Mouse (Mus musculus) layer of hippocampus, adult 2 months (tissue): Measurements from ENCODE around the gene Tmem178b. TPM values are rescaled to one million over a fixed set of nuclear protein-coding genes. Genes with fewer than 3 reads are reported as not detected.

ENCODE experiments used
- DNase-seq, 2 experiments: peaks; one replicate each; pipeline ENCODE4 v3.0.0; 2022; ENCODE audit warnings: low spot score in 2 of 2
- H3K27ac ChIP-seq: fragments of 200-600 bp; 2 replicates; pipeline ENCODE4 v1.8.1; 2022
- H3K4me3 ChIP-seq: fragments of 200-600 bp; 2 replicates; pipeline ENCODE4 v1.8.1; 2022; ENCODE audit warnings: mild to moderate bottlenecking
- CTCF ChIP-seq: fragments of 200-600 bp; conservative IDR thresholded peaks from 2 replicates; pipeline ENCODE4 v1.8.1; 2022; ENCODE audit warnings: antibody characterized with exemption, mild to moderate bottlenecking, moderate library complexity
- total RNA-seq, 2 experiments: library from RNA; stranded (reverse); gene quantifications; 2 replicates each; pipeline ENCODE4 v1.2.3; 2021

Gene Tmem178b
- total RNA-seq, 2 experiments from 2014 or later: 169 to 170 TPM

DNA sequence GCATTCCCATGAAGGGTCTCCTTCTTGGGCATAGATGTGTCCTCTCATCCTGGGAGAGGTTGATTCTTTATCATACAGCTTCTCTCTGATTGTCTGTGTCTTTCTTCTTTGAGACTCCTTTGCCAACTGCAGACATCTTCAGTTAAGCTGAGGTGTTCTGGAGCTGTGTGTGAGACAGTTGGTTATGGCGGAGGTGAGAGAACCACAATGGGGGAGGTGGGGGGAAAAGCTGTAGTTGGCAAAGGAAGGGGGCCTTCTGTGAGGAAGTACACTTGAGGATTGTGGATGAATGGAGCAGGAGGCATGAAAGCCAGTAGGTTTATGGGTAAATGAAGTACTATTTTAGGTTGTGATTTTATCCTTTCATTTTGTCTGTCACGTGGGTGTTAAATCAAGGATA, 178.6 kb downstream of the Tmem178b start:
- TF ChIP-seq CTCF: no peak
- DNase-seq: no peak
- no peak overlapping the region for H3K27ac ChIP-seq
- H3K4me3 ChIP-seq: no peak overlapping the region

DNA sequence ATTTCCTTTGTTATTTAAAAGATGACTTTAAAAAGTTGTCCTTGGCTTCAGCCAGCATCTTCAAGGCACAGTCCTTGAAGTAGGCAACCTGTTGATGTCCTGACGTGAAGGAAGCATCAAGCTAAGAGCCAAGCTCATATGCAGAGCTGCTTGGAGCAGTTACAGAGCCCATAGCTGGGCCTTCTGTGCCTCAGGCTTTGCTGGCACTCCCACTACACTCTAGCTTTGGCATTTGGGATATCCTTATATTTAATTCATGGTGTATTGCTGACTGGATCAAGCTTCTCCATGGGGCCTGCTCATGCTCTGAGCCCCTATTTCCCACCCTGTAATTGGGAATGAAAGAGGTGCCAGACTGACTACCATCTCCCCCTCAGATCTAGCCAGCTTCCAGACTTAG, 179.5 kb downstream of the Tmem178b start:
- no peak overlapping the region for H3K27ac ChIP-seq
- no peak for TF ChIP-seq CTCF
- no peak overlapping the region for H3K4me3 ChIP-seq
- no peak for DNase-seq

DNA sequence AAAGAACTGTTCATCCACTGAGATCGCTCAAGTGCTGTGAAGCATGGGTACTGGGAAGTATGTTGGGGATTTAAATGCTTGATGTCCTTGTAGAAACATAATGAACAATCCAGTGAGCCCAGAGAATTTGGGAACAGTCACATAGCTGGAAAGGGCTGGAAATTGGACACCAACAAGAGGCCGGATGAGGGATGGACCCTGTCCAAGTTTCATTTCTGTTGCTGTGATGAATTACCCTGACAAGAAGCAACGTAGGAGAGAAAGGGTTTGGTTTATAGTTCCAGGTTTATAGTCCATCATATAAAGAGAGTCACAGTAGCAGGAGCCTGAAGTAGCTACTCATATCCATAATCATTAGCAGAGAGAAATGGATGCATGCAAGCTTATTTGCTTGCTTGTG, 186.4 kb downstream of the Tmem178b start:
- Histone ChIP-seq H3K27ac (no peak overlapping the region), H3K4me3 (no peak overlapping the region)
- no peak for TF ChIP-seq CTCF
- DNase-seq: no peak

DNA sequence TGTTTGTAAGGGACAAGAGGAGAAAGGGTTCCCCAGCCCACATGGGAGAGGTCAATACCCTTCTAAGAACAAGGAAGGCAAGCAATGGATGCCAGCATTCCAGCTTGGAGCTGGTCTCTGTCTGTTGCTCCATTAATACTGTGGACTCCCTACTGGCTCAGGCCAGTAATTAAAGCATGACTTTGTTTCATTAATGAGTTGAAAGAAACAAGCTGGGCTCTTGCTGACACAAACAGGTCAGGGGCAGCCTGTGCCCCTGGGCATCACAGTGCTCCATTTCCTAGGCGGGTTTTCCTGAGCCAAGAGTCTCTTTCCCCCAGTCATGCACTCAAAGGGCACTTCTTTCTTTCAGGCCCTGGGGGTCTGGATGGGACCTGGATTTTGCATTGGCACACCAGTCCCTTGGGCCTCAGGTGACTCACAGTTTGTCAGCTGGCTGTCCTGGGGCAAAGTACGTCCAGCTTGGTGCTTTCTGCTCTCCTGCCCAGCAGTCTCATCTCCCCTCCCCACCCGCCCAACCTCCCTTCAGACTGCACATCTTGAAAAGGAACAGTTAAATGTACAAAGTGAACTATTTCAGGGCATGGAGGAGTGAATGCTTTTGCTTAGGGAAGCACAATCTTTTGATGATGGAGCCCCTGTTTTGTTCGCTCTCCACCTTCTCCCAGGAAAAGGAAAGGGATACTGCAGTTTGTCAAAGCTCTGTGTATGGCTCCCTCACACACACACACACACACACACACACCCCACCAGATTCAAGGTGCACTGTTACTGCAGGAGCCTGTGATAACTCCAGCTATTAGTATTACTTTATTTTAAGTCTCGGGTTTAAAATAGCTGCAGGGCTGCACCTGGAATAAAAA, 188.5 kb downstream of the Tmem178b start:
- TF ChIP-seq CTCF: no peak
- no peak overlapping the region for H3K27ac ChIP-seq
- H3K4me3 ChIP-seq: no peak overlapping the region
- DNase-seq: no peak

DNA sequence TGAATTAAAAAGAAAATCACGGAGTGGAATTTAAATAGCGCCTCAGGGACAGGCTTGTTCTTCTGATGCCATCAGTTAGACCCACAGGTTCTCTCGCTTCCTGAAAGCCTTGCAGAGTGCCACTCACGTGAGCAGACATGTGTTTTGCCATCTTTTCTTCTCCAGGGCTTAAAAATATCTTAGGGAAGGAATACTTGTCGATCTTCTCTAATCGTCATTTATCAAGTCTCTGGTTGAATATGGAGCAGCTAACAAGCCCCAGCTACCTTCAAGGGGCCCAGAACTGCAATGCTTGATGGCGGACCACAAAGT, 189.1 kb downstream of the Tmem178b start:
- no peak overlapping the region for H3K4me3 ChIP-seq
- DNase-seq: no peak
- TF ChIP-seq CTCF: no peak
- no peak overlapping the region for H3K27ac ChIP-seq

DNA sequence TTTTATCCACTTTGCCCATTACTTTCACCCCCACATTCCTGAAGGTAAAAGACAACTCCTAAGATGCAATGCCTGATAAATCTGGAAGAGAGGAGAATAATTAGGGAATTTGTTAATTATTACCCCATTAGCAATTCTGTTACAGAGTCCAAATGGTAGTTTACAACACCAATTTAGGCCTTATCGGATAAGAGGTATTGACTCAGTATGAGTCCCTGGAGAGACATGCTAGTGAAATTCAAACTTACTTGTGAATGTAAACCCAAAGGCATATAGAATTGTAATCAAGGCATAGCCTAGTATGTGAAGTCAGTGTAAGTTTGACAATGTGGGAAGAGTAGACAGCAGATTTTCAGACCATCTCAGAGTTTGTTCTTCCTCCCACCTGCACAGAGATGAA, 190.4 kb downstream of the Tmem178b start:
- no peak for DNase-seq
- Histone ChIP-seq H3K4me3 (no peak overlapping the region), H3K27ac (no peak overlapping the region)
- no peak for TF ChIP-seq CTCF

DNA sequence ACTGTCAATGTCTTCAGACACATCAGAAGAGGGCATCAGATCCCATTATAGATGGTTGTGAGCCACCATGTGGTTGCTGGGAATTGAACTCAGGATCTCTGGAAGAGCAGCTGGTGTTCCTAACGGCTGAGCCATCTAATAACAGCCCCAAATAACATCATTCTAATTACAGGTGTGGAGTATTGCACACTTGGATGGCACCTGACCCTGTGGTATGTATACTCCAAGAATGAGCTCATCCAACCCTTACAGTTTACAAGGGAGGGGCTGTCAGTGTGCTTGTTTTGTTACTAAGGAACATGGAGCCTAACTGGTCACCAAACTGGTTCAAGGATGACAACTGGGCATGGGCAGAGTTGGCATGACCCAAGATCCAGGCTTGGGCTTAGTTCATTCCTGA, 190.8 kb downstream of the Tmem178b start:
- H3K4me3 ChIP-seq: no peak overlapping the region
- H3K27ac ChIP-seq: no peak overlapping the region
- DNase-seq: no peak
- TF ChIP-seq CTCF: no peak

DNA sequence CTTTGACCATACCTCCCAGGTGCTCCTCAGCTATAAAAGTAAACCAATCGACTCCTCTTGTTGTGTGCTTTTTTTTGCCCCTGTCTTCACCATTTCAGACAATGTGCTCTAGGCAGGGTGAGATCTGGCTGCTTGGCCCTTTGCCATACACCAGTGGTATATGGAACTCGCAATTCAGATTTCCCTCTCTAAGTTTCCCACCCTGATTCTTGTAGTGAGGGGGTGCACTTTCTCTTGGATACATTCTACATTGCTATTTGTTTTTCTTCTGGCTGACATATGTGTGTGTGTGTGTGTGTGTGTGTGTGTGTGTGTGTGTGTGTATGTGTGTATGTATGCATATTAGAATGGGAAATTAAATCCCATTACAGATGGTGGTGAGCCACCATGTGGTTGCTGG, 191.3 kb downstream of the Tmem178b start:
- no peak for TF ChIP-seq CTCF
- Histone ChIP-seq H3K4me3 (no peak overlapping the region), H3K27ac (no peak overlapping the region)
- no peak for DNase-seq

DNA sequence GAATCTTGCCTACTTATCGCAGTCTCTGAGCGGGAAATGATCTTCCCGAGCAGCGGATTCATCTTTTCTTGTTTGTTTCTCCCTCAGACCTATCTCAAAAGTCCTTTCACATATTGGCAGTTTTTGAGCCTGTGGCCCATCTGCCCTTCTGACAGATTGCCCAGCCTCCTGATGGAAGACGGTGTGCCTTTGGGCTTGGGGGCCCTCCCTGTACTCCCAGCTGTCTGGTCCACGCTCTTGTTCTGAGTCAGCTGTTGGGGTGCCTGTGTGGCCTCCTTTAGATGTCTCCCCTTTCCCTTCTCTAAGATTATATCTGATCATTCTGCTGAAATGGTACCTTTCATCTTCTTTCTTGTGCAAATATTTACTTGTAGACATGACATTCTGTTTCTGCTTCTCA, 195.4 kb downstream of the Tmem178b start:
- DNase-seq: no peak
- Histone ChIP-seq H3K27ac (no peak overlapping the region), H3K4me3 (no peak overlapping the region)
- TF ChIP-seq CTCF: no peak

DNA sequence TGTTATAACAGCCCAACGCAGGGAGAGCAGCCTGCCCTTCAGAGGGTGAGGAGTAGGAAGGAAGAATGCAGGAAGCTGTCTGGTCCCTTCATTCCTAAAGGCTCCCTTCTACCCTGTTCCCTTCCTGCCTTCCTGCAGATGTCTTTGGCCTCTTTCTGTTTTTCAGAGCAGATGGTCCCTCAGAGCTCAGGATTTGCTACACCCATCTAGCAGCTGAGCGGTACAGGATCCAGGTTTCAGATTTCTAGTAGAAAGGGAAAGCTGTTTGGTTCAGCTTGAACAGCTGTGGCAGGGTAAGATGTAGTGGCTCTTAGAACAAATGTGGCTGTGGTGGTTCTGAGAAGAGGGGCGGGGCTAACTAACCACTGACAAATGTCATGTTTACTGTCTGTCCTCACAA, 197.9 kb downstream of the Tmem178b start:
- no peak for TF ChIP-seq CTCF

DNA sequence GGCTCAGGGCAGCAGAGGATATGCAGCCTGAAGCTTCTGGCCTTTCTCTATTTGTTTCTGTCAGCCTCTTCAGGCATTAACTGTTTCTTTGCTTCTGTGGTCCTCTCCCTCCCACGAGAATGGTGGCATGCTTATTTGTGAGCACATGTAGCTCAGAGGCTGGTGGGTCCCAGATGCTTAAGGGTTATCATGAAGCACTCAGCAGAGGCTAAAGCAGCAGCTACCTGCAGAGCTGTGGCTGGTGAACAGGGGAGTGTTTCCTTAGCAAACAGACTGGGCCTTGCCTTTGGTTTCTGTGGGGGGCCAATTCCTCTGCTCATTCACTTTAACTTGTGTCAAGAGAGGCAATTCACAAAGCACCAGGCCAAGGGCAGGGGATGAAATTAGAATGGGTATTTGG, 203.0 kb downstream of the Tmem178b start:
- DNase-seq: no peak
- Histone ChIP-seq H3K4me3 (no peak overlapping the region), H3K27ac (no peak overlapping the region)
- no peak for TF ChIP-seq CTCF

More for the DNA sequence above, 197.9 kb downstream of the Tmem178b start:
- Histone ChIP-seq H3K27ac (0 out of 2 replicates have a peak overlapping the region, but pooled peaks have one; percentile 32), H3K4me3 (no peak overlapping the region)
- peak; percentile 30 to 67 for DNase-seq

DNA sequence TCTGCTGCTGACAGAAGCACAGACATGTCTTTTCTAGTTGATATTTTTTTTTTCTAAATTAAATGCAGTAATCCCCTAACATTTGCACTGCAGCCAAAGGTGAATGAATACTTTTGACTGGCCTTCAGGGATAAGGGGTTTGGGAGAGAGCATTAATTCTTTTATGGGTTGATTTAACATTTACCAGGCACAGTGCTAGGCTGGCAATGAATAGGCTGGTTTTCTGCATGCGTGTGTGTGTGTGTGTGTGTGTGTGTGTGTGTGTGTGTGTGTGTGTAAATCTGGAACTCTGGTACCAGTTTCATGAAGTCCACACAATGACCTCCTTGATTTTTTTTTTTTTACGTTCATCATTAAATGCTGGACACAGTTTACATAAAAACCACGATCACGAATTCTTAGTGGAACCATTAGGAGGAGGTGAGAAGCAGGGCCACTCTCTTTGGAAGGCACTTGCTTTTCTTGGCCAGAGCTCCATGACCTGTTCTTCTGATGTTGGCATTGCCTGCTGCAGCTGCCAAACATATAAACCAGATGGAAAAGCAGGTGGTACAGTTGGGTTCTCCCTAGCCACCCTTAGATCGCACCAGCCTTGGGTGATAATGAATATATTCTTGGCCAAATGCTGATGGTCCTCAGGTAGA, 203.7 kb downstream of the Tmem178b start:
- Histone ChIP-seq H3K27ac (no peak overlapping the region), H3K4me3 (no peak overlapping the region)
- no peak for TF ChIP-seq CTCF
- DNase-seq: no peak

DNA sequence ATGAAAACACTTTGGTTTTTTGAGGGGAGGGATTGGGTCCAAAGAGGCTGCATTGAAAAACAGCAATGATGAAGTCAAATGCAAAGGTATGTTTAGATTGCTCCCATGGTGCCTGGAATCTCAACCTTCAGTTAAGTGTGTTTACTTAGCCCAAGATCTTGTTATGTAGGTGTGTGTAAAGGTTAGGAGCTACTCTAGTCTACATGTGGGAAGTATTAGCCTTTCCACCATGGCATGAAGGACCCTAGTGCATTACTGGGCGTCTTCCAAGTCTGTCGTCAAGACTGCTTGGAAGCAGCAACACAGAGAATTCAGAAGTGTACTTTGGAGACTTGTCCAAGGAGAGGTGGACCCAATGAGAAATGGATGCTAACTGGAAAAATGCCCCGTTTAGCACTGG, 205.3 kb downstream of the Tmem178b start:
- TF ChIP-seq CTCF: no peak
- H3K4me3 ChIP-seq: no peak overlapping the region
- DNase-seq: no peak
- H3K27ac ChIP-seq: no peak overlapping the region

DNA sequence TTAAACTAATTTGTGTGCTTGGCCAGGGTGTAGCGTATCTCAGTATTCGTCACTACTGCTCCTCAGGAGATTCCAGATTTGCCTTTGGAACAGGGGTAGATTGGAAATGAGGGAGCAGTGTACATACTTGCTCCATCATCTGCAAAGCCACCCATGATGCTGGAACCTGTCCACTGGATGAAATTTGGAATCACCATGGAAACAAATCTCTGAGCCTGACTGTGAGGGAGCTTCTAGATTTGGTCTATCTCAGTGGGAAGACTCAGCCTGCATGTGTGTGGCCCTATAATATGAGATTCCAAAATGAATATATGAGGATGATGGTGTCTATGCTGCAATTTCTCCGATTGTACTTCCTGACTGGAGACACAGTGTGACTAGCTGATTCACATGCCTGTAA, 210.7 kb downstream of the Tmem178b start:
- H3K27ac ChIP-seq: no peak overlapping the region
- no peak overlapping the region for H3K4me3 ChIP-seq
- no peak for DNase-seq
- TF ChIP-seq CTCF: no peak
